Mouse (Mus musculus): ENCODE results near the gene Uqcrc2.

The Uqcrc2 gene

DNA sequence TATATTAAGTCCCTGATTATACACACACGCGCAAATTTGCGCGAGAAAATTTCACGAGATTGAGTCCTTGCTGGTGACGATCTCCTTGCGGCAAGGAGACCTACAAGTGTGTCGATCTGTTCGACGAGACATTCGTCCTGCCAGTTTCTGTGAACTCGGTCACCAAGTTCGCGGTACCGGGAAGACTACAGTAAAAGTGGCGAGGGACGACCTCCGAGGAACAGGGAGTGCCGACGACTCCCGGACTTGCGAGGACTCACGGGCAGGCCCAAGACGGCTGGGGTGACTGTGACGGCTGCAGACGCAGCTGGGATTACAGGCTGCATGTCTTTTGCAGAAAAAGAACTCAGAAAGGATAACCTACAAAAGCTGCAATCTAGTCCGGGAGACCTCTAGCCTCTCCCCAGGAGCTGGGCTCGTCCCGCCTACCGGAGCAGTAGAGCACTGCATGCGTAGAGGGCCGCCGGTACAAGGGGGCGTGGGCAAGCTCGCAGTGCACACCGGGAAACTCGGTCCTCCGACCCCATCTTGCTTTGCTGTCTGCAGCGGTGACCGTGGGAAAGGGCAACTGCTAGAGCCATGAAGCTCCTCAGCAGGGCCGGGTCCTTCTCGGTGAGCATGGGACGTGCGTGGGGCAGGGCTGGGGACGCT lies at the start of gene Uqcrc2:
Gene Uqcrc2 (plus strand): TSS at position 466 of the 651 bp plus-strand sequence.
- DNase-seq = peak; percentile 90

DNA sequence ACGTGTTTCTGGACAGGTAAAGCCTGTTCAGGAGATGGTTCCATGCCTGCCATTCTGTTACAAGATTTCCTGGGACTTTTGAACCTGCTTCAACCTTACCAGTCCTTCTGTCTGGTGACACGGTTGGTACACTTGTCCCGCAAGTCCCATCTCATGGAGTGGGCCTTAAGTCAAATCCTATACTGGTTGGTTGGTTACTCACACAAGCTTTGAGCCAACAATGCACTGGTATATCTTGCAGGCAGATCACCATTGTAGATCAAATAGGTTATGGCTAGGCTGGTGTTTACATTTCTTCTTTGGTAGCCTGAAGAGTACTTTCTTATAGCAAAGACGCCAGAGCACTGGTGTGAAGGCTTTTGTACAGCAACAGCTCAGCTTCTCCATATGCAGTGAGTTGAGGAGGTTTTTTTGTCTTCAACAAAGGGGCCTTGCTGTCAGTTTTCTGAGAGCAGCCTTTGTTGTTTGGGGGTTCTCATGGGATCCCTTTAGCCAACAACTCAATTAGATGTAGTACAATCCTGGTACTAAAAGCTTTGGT lies 37.7 kb upstream of the Uqcrc2 start:
- no peak for DNase-seq

DNA sequence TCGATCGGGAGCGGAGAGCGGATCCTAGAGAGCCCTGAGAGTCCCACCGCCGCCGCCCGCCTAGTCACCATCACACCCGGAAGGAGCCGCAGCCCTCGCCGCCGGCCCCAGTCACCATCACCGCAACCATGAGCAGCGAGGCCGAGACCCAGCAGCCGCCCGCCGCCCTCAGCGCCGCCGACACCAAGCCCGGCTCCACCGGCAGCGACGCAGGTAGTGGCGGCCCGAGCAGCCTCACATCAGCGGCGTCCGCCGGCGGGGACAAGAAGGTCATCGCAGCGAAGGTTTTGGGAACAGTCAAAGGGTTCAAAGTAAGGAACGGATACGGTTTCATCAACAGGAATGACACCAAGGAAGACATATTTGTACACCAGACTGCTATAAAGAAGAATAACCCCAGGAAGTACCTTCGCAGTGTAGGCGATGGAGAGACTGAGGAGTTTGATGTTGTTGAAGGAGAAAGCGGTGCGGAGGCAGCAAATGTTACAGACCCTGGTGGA lies 37.2 kb upstream of the Uqcrc2 start:
- peak in 1 of 2 experiments; percentile 25 for DNase-seq

DNA sequence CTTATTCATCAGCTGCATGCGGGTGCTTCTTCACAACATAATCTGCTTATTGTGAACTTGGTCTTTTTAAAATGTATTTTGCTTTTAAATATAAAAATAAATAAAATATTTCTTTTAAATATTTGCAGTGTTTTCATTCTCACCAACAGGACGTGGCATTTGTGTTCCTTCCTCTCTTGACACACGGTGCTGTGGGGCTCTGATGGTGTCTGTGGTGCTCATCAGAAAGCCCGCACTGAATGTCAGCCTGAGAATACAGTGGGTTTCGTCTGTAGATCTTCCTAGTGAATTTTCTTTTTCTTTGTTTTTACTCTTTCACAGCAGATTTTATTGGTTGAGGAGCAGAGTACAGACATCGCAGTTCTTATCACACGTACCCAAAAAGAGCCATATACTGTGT lies 36.6 kb upstream of the Uqcrc2 start:
- no peak for DNase-seq

DNA sequence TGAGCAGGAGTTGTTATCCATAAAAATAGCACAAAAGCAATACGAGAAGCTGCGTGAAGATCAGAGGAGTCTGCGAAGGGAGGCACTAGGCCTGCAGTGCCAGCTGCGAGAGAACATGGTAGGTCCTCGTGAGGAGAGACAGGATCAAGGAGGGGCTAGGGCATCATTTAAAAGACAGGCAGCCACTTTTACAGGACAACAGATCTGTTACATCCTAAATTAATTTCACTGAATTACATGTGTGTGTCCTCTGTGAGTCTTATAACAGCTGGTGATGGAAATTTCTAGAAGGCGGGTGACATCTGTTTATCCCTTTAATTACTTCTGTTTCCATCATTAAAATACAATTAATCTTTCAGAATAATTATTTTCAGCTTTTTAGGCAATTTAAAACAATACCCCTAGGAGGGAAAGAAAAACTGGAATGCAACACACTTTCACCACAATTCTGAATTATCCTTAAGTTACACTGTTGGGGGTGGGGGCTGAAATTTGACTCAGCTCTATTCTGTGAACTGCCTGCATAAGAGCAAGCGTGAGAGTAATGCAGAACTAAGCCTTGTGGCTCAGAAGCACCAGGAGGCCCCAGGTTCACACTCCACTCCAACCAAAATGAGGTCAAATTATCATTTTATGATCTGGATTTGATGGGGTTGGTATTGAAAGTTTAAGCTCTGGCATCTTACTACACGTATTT lies 14.8 kb upstream of the Uqcrc2 start:
- DNase-seq = no peak

DNA sequence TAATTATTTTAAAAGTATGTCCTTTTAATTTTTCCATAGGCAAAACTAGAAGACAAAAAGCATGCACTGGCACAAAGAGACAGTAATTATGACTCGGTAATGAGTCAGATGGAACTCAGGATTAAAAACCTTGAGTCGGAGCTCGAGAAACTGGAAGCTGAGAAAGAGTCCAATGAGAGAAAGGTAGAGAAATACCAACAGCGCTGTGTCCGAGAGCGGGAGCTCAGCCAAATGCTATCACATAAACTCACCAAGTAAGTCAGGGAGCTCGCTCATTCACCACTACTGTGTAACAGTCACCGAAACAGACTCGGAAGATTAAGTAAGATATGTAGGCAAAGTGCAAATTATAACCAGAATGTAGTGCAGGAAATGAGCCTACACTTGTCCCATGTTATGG lies 14.1 kb upstream of the Uqcrc2 start:
- DNase-seq = no peak

DNA sequence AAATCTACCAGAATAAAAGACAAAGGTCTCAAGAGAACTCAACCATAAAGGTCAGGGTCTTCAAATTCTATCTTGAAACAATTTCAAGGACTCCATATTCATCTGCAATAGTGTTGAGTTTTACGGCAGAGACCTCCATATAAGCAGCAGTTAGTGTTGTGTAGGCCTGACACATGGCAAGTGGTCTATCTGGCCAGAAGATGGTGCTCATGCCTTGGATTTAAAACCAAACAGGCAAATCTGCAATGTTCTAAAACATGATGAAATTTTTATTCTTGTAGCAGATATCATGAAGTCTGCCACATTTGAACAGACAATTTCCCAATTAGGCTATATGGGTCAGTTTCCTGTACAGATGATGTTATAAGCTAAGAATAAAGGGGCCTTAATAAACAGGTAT lies 2.5 kb upstream of the Uqcrc2 start:
- DNase-seq = peak in 1 of 2 experiments; percentile 16

DNA sequence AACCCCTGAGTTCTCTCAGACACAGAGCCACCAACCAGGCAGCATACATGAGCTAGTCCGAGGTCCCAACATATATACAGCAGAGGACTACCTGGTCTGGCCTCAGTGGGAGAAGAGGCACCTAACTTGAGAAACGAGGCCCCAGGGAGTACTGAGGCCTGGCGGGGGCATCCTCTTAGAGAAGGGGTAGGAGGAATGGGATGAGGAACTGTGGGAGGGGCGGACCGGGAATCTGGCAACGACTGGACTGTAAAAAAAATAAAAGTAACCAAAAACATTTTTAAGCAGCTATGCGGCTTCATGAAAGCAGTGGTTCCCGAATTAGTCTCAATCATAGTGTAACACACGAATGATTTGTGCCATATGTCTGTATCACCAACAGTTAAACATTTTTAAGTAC lies 675 bp upstream of the Uqcrc2 start:
- DNase-seq = no peak

DNA sequence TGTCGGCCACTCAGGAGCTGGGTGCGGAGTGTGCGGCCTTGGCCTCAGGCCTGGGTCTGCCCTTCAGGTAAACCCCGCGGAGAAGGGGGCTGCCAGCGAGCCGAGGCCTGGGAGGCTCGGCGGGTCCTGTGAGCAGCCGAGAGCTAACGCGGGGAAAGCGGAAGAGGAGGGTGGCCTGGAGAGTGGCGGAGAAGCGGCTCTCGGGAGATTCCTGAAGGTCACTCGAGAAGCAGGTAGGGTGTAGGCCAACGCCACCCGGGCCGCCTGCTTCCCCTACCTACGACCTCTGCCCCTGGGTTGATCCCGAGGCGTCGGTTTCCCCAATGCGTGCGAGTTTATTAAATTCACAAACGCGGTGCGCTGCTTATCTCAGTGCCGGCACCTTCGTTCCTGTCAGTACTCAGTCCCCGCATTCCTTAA lies 396 bp downstream of the Uqcrc2 start:
- no peak for DNase-seq

DNA sequence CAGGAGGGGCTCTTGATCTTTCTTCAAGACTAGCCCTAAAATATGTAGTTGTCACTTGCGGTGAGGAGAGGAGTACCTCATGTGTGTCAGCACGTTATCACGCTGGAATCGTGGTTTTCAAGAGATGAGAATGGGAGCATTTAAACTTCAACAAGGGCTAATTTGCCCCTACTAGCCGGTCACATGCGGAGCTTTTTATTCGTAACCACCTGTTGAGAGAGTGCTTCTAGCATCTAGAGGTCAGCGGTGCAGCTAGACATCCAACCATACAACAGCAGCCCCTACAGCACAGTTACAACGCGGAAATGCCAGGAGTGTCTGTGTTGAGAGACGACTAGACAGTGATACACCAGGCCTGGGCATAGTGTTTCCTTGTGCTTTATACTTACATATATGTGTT lies 845 bp downstream of the Uqcrc2 start:
- DNase-seq = no peak

DNA sequence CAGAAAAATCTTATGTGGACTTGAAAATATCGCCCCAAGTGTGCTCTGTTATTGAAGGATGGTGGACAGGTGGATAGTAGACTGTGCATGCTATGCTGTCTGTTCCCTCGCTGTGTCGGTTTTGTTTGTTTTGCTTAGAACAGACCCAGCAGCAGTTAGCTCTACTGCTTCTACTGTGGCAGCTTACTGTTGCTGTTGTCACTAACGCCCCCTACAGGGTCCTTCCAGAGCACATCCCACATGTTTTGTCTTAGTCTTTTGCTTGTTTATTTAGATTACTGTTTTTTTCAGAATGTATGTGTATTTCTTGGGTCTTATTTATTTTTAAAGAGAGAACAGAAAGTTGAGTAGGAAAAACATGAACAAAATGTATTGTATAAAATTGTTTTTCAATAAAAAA lies 8.2 kb downstream of the Uqcrc2 start:
- DNase-seq = no peak

DNA sequence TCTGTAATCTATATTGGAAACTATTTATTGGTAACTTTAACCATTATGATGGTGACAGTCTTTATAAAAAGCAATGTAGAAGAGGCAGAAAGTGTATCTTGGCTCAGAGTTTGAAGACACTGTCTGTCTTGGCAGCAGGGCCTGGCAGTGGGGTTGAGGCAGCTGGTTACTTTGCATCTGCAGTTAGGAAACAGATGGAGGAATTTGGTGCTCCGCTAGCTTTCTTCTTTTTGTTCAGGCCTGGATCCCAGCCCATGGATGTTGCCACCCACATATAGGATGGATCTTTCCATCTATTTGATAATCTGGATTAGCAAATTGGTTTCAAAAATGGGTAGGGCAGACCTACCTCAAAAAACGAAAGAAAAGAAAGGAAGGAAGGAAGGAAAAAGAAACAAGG lies 12.9 kb downstream of the Uqcrc2 start:
- no peak for DNase-seq

DNA sequence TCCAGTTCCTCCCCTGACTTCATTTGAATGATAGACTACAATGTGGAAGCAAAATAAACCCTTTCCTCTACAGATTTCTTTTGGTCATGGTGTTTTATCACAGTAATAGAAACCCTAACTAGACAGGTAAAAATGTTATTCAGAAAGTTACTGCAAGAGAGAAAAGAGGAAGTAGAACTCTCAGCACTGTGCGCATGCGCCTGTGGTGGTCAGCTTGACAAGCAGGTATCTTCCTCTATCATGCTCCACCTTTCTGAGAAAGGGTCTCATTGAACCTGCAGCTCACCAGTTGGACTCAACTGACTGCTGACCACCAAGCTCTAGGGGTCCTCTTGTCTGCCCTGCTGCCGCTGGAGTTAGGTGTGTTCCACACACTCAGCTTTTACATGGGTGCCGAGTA lies 27.1 kb downstream of the Uqcrc2 start:
- DNase-seq = no peak

DNA sequence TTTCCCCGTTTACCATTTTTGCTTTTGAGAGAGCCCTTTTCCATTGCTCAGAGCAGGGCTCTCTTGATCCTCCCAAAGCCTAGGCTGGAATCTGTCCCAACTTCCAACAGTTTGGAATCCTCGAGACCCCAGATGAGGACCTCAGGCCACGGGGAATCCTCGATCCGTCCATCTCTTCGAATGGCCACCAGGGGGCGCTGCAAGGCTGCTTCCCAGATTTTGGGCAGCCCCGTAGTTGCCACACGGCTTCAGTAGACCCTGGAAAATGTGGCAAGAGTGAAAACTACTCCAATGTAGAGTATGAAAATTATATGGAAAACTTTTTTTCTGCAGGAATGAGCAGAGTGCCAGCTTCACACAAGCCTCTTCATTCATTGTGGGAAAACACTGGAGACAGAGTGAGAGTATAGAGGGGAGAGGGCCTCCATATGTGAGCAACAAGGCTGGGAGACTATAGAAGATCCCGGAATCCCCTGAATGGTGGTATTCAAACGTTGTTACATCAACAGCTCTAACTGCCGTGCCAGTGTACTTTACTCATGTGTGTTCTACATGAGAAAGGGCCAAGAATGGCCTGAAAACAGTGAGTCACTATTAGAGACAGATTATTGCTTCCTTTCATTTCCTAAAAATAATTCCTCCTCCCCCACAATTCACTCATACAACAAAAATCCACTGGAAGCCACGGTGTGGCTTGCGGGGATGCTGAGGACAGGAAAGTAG lies 35.3 kb downstream of the Uqcrc2 start, which contains the start of gene Pdzd9:
Gene Pdzd9 (minus strand): TSS at position 191 of the 723 bp plus-strand sequence.
- DNase-seq = peak; percentile 67 to 79

DNA sequence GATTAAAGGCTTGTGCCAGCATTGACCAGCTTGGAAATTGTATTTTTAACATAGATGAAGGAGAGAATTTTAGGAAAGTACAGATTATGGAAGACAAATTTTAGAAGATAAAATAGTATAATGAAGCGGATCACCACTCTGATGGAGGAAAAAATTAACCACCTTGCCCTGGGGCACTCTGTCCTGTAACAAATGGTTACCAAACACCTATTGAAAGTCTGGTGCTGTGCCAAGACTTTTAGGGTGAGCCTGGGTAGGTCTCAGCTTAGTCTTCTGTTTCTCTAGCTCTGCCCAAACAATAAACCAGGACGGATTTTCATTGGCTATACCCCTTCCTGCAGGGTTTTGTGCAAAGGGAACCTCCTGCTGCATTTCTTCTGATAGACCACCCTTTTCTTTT lies 36.3 kb downstream of the Uqcrc2 start:
- no peak for DNase-seq

DNA sequence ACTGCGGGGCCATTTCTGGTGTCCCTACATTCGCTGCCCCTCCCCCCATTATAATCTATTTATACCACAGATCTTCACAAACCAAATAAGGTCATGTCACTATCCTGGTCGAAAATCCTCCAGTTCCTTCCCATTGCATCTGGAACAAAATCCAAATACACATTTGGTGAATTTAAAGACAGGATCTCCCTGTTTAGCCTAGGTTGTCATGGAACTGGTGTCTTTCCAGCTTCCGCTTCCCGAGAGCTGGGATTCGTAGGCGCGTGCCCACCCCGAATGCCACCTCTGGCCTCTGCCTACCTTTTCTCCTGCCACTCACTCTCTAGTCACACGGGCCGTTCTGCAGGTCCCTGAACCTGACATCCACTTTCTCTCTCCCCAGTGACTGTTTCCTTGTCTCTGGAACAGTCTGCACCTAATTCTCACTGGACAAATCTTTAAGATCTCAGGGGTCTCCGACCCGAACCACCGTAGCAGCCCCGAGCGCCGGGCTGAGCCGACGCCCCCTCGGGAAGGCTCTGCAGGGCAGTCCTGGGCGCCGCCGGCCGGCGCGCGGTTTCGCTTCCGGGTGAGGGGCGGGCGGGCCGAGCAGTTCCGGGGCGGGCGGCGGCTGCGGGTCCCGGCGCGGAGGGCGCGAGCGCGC lies 42.1 kb downstream of the Uqcrc2 start, which contains the start of gene Mosmo:
Gene Mosmo (plus strand): TSS at position 618 of the 643 bp plus-strand sequence.
- peak; percentile 83 to 84 for DNase-seq

DNA sequence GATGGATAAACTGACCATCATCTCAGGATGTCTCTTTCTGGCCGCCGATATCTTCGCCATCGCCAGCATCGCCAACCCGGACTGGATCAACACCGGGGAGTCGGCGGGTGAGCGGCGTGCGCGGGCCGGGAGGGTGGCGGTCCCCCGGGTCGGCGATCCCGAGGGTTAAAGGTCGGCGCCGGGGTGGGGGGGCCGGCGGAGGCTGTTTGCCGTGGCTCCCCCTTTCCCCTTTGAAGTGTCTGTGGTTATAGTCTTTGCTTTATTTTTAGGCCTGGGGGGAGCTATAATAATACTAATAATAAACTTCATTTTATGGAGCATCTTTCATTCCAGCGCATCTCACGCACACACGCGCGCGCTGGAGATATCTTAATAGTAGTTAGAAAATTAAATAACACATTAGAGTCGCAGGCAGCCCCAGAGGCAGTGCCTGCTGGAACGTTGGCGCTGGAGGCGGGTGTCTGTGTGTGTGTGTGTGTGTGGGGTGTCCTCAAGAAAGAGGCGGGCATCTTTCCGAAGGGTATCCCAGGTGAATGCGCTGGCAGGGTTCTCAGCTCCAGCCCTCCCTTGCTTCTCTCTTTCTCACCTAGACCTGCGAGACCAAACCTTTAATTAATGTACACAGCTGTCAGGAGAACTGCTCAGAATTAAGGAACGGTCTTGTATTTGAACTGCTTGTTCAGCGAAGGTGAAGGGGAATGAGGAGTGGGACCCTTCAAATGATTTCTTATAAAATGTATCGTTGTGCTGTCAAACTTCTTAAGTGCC lies 43.0 kb downstream of the Uqcrc2 start:
- peak; percentile 34 to 57 for DNase-seq

DNA sequence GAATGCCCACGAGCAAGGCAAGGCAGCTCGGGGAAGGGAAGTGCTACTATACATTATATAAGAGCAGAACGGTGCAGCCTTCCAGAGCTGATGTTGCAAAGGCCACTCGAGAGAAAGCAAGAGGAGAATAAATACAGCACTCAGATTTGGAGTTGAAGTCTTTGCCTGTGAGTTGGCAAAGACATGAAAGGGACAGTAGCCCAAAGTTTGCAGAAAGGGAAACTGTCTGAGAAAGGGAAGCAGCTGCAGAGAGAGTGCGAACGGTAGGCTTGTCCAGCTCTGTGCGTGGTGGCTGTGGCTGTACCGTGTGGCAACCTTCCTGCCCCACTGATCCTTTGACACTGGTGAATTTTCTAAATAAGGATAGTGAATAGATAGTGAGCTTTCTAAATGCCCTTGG lies 44.0 kb downstream of the Uqcrc2 start:
- peak; percentile 9 to 25 for DNase-seq

DNA sequence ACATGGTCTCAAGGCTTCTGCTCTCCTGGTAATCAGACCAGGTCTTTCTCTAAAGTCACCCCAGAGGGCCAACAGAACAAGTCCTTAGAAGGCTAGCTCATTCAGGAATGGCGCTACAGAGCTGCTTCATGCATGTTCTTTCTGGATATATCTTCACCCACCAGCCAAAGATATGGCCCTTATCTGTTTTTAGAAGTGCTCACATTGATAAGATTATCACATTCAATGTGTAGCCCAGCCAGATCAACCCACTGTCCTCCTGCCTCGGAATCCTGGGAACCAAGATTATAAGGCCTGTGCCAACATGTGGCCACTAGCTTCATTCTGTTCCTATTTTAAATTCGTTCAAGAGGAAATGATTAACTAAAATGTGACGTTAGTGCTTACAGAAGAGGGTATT lies 47.0 kb downstream of the Uqcrc2 start:
- no peak for DNase-seq

DNA sequence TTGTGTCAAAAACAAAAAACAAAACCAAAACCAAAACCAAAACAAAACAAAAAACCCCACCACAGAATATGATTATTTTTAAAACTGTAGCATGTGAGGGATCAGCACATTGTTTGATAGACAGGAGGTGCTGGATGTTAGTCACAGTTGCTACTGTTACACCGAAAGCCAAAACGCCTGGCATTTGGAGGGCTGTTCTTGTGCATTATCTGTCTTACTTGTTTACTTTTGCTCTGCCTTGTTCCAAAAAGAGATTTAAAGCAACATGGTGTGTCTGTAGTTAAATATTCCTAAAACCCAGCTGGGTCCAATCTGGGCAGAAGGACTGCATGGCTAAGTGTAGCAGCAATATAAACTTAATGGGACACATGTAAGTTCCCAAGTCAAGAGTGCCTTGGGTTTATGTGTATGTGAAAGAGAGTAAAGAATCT lies 49.8 kb downstream of the Uqcrc2 start:
- peak in 1 of 2 experiments; percentile 31 for DNase-seq

DNA sequence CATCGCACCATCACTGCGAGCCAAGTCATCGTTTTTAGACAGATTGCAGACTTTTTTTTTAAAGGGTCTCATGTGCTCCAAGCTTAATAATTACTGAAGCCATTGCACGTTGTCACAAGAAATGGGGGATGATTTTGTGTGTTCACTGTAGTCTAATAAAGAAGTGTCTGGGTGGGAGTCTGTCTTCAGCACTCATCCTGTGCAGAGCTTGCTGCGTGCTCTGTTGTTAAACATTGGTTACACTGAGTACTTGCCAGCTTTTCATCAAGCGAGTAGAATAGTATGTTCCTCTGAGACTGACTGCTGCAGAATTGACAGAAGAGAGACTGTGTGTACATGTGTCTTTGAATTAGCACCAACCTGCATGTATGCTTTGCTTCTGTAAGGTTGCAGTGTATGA lies 50.3 kb downstream of the Uqcrc2 start:
- DNase-seq = no peak

DNA sequence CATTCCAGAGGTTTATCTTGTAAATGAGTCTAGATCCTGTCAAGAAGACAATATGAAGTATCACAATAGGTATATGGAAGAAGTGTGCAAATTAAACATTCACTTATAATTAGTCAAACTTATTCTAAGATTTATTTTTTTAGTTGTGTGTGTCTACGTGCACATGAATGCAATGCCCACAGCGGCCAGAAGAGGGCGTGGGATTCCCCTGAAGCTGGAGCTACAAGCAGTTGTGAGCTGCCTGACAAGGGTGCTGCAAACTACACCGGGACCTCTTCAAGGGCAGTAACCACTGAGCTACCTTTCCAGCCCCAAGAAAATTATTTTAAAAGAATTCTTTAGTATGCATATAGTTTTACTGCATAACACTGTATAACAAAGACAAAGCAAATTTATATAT lies 55.7 kb downstream of the Uqcrc2 start:
- DNase-seq = no peak

All from lung, postnatal 4 days (tissue).